Mouse (Mus musculus): ENCODE measurements around the gene Scgb1c1. TPM values are rescaled to one million over a fixed set of nuclear protein-coding genes. Genes with fewer than 3 reads are reported as not detected.

The Scgb1c1 gene
- polyA plus RNA-seq, 1 experiment from 2014 or later: not detected

GRCm38 (mm10) chr7:140828171-140828881 lies 17.0 kb upstream of the Scgb1c1 start:
- DNase-seq (ENCODE audit: extremely low spot score, low spot score): no peak
- WGBS: 40% methylated on average over 8 of the region's 8 CpGs

GRCm38 (mm10) chr7:140831447-140831846 lies 13.9 kb upstream of the Scgb1c1 start:
- Histone ChIP-seq H3K4me1 (peaks cover 11% of the 10 kb centered on the region; the same call in 1 of the 2 replicates), H3K9me3 (no peaks in the 10 kb centered on the region), H3K27me3 (ENCODE audit: poor library complexity, severe bottlenecking) (peaks cover 9% of the 10 kb centered on the region; the same call in 1 of the 2 replicates), H3K4me3 (no peak overlapping the region), H3K27ac (no peak overlapping the region), H3K36me3 (replicated peaks) (no peaks in the 10 kb centered on the region)
- WGBS: 84% methylated on average over 6 of the region's 6 CpGs
- DNase-seq (ENCODE audit: extremely low spot score, low spot score): no peak

More at GRCm38 (mm10) chr7:140828171-140828881, 17.0 kb upstream of the Scgb1c1 start:
- Histone ChIP-seq H3K36me3 (replicated peaks) (no peaks in the 10 kb centered on the region), H3K4me1 (no peaks in the 10 kb centered on the region), H3K27me3 (ENCODE audit: poor library complexity, severe bottlenecking) (peaks cover 6% of the 10 kb centered on the region; the same call in 1 of the 2 replicates), H3K27ac (no peak overlapping the region), H3K4me3 (no peak overlapping the region), H3K9me3 (no peaks in the 10 kb centered on the region)

- Histone ChIP-seq H3K4me3 (no peak overlapping the region), H3K9me3 (no peaks in the 10 kb centered on the region), H3K27me3 (ENCODE audit: poor library complexity, severe bottlenecking) (peaks cover 3% of the 10 kb centered on the region; the same call in 1 of the 2 replicates), H3K4me1 (peaks cover 11% of the 10 kb centered on the region; the same call in 1 of the 2 replicates), H3K27ac (no peak overlapping the region), H3K36me3 (replicated peaks) (no peaks in the 10 kb centered on the region)
- no peak for DNase-seq (ENCODE audit: extremely low spot score, low spot score)
- WGBS: 90% methylated on average over 4 of the region's 4 CpGs
Observed at GRCm38 (mm10) chr7:140833341-140833740, 12.0 kb upstream of the Scgb1c1 start.

- Histone ChIP-seq H3K36me3 (replicated peaks) (no peaks in the 10 kb centered on the region), H3K27me3 (ENCODE audit: poor library complexity, severe bottlenecking) (peaks cover 6% of the 10 kb centered on the region; the same call in 1 of the 2 replicates), H3K4me3 (no peak within 1 kb of the TSS), H3K27ac (peak within 1 kb of the TSS; percentile 2; the same call in 1 of the 2 replicates), H3K4me1 (peaks cover 11% of the 10 kb centered on the region; the same call in 1 of the 2 replicates), H3K9me3 (no peaks in the 10 kb centered on the region)
- 41% methylated on average over 20 of the region's 20 CpGs for whole genome bisulfite sequencing
- no peak for DNase-seq (ENCODE audit: extremely low spot score, low spot score)
Observed at GRCm38 (mm10) chr7:140834968-140835757, 10.2 kb upstream of the Scgb1c1 start, which contains the start of gene Urah. Urah (plus strand) TSS chr7:140835018.

- no peak overlapping the region for H3K4me3 ChIP-seq
- peak overlapping the region; percentile 2; the same call in 1 of the 2 replicates for H3K27ac ChIP-seq
- H3K27me3 ChIP-seq (ENCODE audit: poor library complexity, severe bottlenecking): peaks cover 11% of the 10 kb centered on the region; the same call in 1 of the 2 replicates
- H3K36me3 ChIP-seq (replicated peaks): no peaks in the 10 kb centered on the region
- WGBS: 73% methylated on average over 2 of the region's 2 CpGs
- peaks cover 11% of the 10 kb centered on the region; the same call in 1 of the 2 replicates for H3K4me1 ChIP-seq
- no peaks in the 10 kb centered on the region for H3K9me3 ChIP-seq
- DNase-seq (ENCODE audit: extremely low spot score, low spot score): no peak
Observed at GRCm38 (mm10) chr7:140835758-140836087, 9.6 kb upstream of the Scgb1c1 start.

- WGBS: 88% methylated on average over 9 of the region's 9 CpGs
- no peak for DNase-seq (ENCODE audit: extremely low spot score, low spot score)
- H3K27me3 ChIP-seq (ENCODE audit: poor library complexity, severe bottlenecking): peaks cover 19% of the 10 kb centered on the region
- no peaks in the 10 kb centered on the region for H3K36me3 ChIP-seq (replicated peaks)
- H3K4me3 ChIP-seq: no peak overlapping the region
- no peak overlapping the region for H3K27ac ChIP-seq
- H3K9me3 ChIP-seq: no peaks in the 10 kb centered on the region
- H3K4me1 ChIP-seq: peaks cover 11% of the 10 kb centered on the region; the same call in 1 of the 2 replicates
Observed at GRCm38 (mm10) chr7:140836243-140837115, 8.9 kb upstream of the Scgb1c1 start.

GRCm38 (mm10) chr7:140839556-140839955 lies 5.8 kb upstream of the Scgb1c1 start:
- Histone ChIP-seq H3K9me3 (no peaks in the 10 kb centered on the region), H3K4me3 (no peak overlapping the region), H3K27me3 (ENCODE audit: poor library complexity, severe bottlenecking) (peaks cover 46% of the 10 kb centered on the region), H3K36me3 (replicated peaks) (no peaks in the 10 kb centered on the region), H3K27ac (no peak overlapping the region), H3K4me1 (peaks cover 11% of the 10 kb centered on the region; the same call in 1 of the 2 replicates)
- WGBS: 76% methylated on average over 5 of the region's 5 CpGs
- no peak for DNase-seq (ENCODE audit: extremely low spot score, low spot score)

GRCm38 (mm10) chr7:140840750-140841735 lies 4.3 kb upstream of the Scgb1c1 start:
- Histone ChIP-seq H3K27ac (no peak overlapping the region), H3K27me3 (ENCODE audit: poor library complexity, severe bottlenecking) (peaks cover 42% of the 10 kb centered on the region), H3K4me3 (no peak overlapping the region), H3K9me3 (no peaks in the 10 kb centered on the region), H3K36me3 (replicated peaks) (no peaks in the 10 kb centered on the region), H3K4me1 (peaks cover 10% of the 10 kb centered on the region)
- DNase-seq (ENCODE audit: extremely low spot score, low spot score): no peak
- 41% methylated on average over 19 of the region's 19 CpGs for WGBS

GRCm38 (mm10) chr7:140843806-140844205 lies 1.5 kb upstream of the Scgb1c1 start:
- no peaks in the 10 kb centered on the region for H3K36me3 ChIP-seq (replicated peaks)
- 83% methylated on average over 7 of the region's 7 CpGs for whole genome bisulfite sequencing
- H3K4me3 ChIP-seq: no peak overlapping the region
- H3K9me3 ChIP-seq: no peaks in the 10 kb centered on the region
- H3K4me1 ChIP-seq: peaks cover 6% of the 10 kb centered on the region
- DNase-seq (ENCODE audit: extremely low spot score, low spot score): no peak
- no peak overlapping the region for H3K27ac ChIP-seq
- peaks cover 42% of the 10 kb centered on the region for H3K27me3 ChIP-seq (ENCODE audit: poor library complexity, severe bottlenecking)

- H3K27ac ChIP-seq: no peak overlapping the region
- H3K36me3 ChIP-seq (replicated peaks): no peaks in the 10 kb centered on the region
- peaks cover 6% of the 10 kb centered on the region for H3K4me1 ChIP-seq
- no peak for DNase-seq (ENCODE audit: extremely low spot score, low spot score)
- no peak overlapping the region for H3K4me3 ChIP-seq
- 53% methylated on average over 4 of the region's 4 CpGs for WGBS
- no peaks in the 10 kb centered on the region for H3K9me3 ChIP-seq
- H3K27me3 ChIP-seq (ENCODE audit: poor library complexity, severe bottlenecking): peaks cover 35% of the 10 kb centered on the region
Observed at GRCm38 (mm10) chr7:140845683-140846082, 336 bp downstream of the Scgb1c1 start.

- no peaks in the 10 kb centered on the region for H3K9me3 ChIP-seq
- peaks cover 6% of the 10 kb centered on the region for H3K4me1 ChIP-seq
- DNase-seq (ENCODE audit: extremely low spot score, low spot score): no peak
- H3K4me3 ChIP-seq: no peak overlapping the region
- 88% methylated on average over 10 of the region's 10 CpGs for WGBS
- peaks cover 25% of the 10 kb centered on the region for H3K27me3 ChIP-seq (ENCODE audit: poor library complexity, severe bottlenecking)
- H3K27ac ChIP-seq: no peak overlapping the region
- H3K36me3 ChIP-seq (replicated peaks): peaks cover 5% of the 10 kb centered on the region
Observed at GRCm38 (mm10) chr7:140846676-140847075, 1.3 kb downstream of the Scgb1c1 start.

Data from forebrain, embryonic 10.5 days (tissue).